Mouse (Mus musculus) cortical plate, adult 2 months (tissue): Measurements from ENCODE around the gene Dnaic1.
"Not testable (repeated sequence)": the region's sequence is repeated elsewhere in the genome, so short reads cannot be mapped to it uniquely, and the experiment has no call there.

Source experiments
- CTCF ChIP-seq: fragments of 200-500 bp; IDR thresholded peaks from 2 replicates; pipeline ENCODE4 v1.5.1; 2011; ENCODE audit warnings: mild to moderate bottlenecking, control low read depth, low read length; ENCODE audit not compliant: insufficient read depth; ENCODE audit errors: extremely low read depth
- POLR2A ChIP-seq: fragments of 200-500 bp; IDR thresholded peaks from 2 replicates; pipeline ENCODE4 v1.6.1; 2011; ENCODE audit warnings: mild to moderate bottlenecking, low read length, control low read depth; ENCODE audit not compliant: insufficient read depth; ENCODE audit errors: extremely low read depth

DNA sequence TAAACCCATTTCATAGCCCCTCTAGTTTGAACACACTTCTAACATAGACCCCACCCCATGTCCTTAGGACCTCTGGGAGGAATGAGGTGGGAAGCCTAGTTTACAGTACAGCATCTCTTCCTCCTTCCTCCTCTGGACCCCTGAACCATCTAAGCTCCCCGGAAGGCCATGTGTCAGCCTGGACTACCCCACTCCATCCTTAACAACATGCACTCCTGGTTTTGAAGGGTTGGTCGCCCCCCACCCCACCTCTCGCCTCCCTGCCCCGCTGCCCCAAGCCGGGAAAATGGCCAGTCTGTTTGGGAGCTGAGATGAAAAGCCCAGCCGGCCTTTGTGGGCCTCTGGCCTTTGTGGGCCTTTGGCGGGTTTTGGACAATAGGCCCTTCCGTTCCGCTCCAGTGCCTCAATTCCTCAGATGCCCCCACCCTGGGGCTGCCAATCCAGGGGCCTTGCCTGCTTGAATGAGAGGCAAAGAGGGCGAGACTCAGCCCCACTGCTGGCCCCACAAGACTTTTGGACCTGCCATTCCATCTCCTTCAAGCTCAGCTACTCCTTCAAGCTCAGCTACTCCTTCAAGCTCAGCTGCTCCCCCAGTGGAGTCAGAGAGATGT lies 116.4 kb downstream of the Dnaic1 start:
- TF ChIP-seq CTCF, POLR2A: not testable (repeated sequence)
